Mouse (Mus musculus): ENCODE measurements around the gene AU022252. TPM values are rescaled to one million over a fixed set of nuclear protein-coding genes. Genes with fewer than 3 reads are reported as not detected.

Gene AU022252
- total and polyA plus RNA-seq, 3 experiments: 12.3 to 24.9 TPM; not detected in 1

GRCm38 (mm10) chr4:119191273-119191672 is 41.2 kb downstream of the AU022252 start:
- no peaks in the 10 kb centered on the region for H3K27me3 ChIP-seq (ENCODE audit: control insufficient read depth in 1 of 2, insufficient read depth in 2 of 2, low read length in 2 of 2)
- peak; percentile 55 for DNase-seq (ENCODE audit: low read depth, low spot score)
- TF ChIP-seq NELFE (IDR thresholded peaks at IDR 0.05; ENCODE audit: low read depth, low read length): peak; percentile 7; the same call in 1 of the 2 replicates
- TF ChIP-seq MYB (IDR thresholded peaks at IDR 0.05; ENCODE audit: low read depth, low read length): no peak
- TF ChIP-seq ZMIZ1 (IDR thresholded peaks at IDR 0.05; ENCODE audit: low read depth, low read length): no peak
- no peak for TF ChIP-seq BHLHE40 (IDR thresholded peaks at IDR 0.05; ENCODE audit: borderline replicate concordance, low read depth, low read length)
- TF ChIP-seq ZC3H11A (IDR thresholded peaks at IDR 0.05; ENCODE audit: low read depth, low read length): no peak
- 0 out of 2 replicates have a peak, but pooled peaks have one; percentile 60 for TF ChIP-seq CHD1 (IDR thresholded peaks at IDR 0.05; ENCODE audit: low read depth, low read length)
- peak; percentile 11; the same call in 1 of the 2 replicates for TF ChIP-seq ETS1 (IDR thresholded peaks at IDR 0.05; ENCODE audit: low read depth, low read length)
- no peak for TF ChIP-seq MEF2A (IDR thresholded peaks at IDR 0.05; ENCODE audit: extremely low read depth, insufficient replicate concordance, low read depth, low read length, poor library complexity, severe bottlenecking)
- TF ChIP-seq ZKSCAN1 (IDR thresholded peaks at IDR 0.05; ENCODE audit: low read depth, low read length): no peak
- no peaks in the 10 kb centered on the region for H3K9me3 ChIP-seq (replicated peaks; ENCODE audit: insufficient read depth, low read length)
- H3K36me3 ChIP-seq (ENCODE audit: control insufficient read depth in 1 of 2, insufficient read depth in 2 of 2, low read length in 2 of 2): peaks cover 0 to 61% of the 10 kb centered on the region in 2 experiments; a peak in 2 of 4 replicates
- H3K4me1 ChIP-seq (ENCODE audit: control insufficient read depth in 1 of 2, insufficient read depth in 2 of 2, low read length in 2 of 2): peaks cover 21 to 53% of the 10 kb centered on the region in 2 experiments
- H3K27ac ChIP-seq (ENCODE audit: control insufficient read depth, low read depth, low read length): peak overlapping the region; percentile 100
- peak overlapping the region; percentile 18 to 30; a peak in 3 of 4 replicates for H3K4me3 ChIP-seq (ENCODE audit: control insufficient read depth in 1 of 2, insufficient read depth in 1 of 2, low read depth in 2 of 2, low read length in 2 of 2)
- peak overlapping the region; percentile 79 for H3K9ac ChIP-seq (ENCODE audit: control insufficient read depth, low read depth, low read length, poor library complexity, severe bottlenecking)
- H3K79me2 ChIP-seq (ENCODE audit: control insufficient read depth, insufficient read depth, low read length, poor library complexity): peaks cover 37% of the 10 kb centered on the region

GRCm38 (mm10) chr4:119190618-119191017 is 41.9 kb downstream of the AU022252 start:
- Histone ChIP-seq H3K27me3 (ENCODE audit: control insufficient read depth in 1 of 2, insufficient read depth in 2 of 2, low read length in 2 of 2) (no peaks in the 10 kb centered on the region), H3K27ac (ENCODE audit: control insufficient read depth, low read depth, low read length) (peak overlapping the region; percentile 100), H3K79me2 (ENCODE audit: control insufficient read depth, insufficient read depth, low read length, poor library complexity) (peaks cover 43% of the 10 kb centered on the region), H3K36me3 (ENCODE audit: control insufficient read depth in 1 of 2, insufficient read depth in 2 of 2, low read length in 2 of 2) (peaks cover 0 to 63% of the 10 kb centered on the region in 2 experiments; a peak in 2 of 4 replicates), H3K9ac (ENCODE audit: control insufficient read depth, low read depth, low read length, poor library complexity, severe bottlenecking) (peak overlapping the region; percentile 98), H3K9me3 (replicated peaks; ENCODE audit: insufficient read depth, low read length) (no peaks in the 10 kb centered on the region), H3K4me1 (ENCODE audit: control insufficient read depth in 1 of 2, insufficient read depth in 2 of 2, low read length in 2 of 2) (peaks cover 21 to 52% of the 10 kb centered on the region in 2 experiments), H3K4me3 (ENCODE audit: control insufficient read depth in 1 of 2, insufficient read depth in 1 of 2, low read depth in 2 of 2, low read length in 2 of 2) (peak overlapping the region; percentile 74 to 96)
- peak; percentile 94 for DNase-seq (ENCODE audit: low read depth, low spot score)
- TF ChIP-seq MAX (IDR thresholded peaks at IDR 0.05; ENCODE audit: low read length) (peak; percentile 81), SMC3 (IDR thresholded peaks at IDR 0.05; ENCODE audit: low read depth, low read length) (no peak), NELFE (IDR thresholded peaks at IDR 0.05; ENCODE audit: low read depth, low read length) (0 out of 2 replicates have a peak, but pooled peaks have one; percentile 40), JUND (IDR thresholded peaks at IDR 0.05; ENCODE audit: low read depth, low read length) (no peak), TAL1 (IDR thresholded peaks at IDR 0.05; ENCODE audit: low read length) (peak; percentile 86), USF1 (IDR thresholded peaks at IDR 0.05; ENCODE audit: low read depth, low read length) (no peak), USF2 (IDR thresholded peaks at IDR 0.05; ENCODE audit: borderline replicate concordance in 1 of 2, insufficient read depth in 1 of 2, low read depth in 1 of 2, low read length in 2 of 2) (no peak), RCOR1 (IDR thresholded peaks at IDR 0.05; ENCODE audit: low read depth, low read length) (peak; percentile 66), ZKSCAN1 (IDR thresholded peaks at IDR 0.05; ENCODE audit: low read depth, low read length) (no peak), MAZ (IDR thresholded peaks at IDR 0.05; ENCODE audit: low read depth, low read length) (peak; percentile 50; the same call in 1 of the 2 replicates), CHD1 (IDR thresholded peaks at IDR 0.05; ENCODE audit: low read depth, low read length) (no peak), ZNF384 (IDR thresholded peaks at IDR 0.05; ENCODE audit: low read depth, low read length) (no peak), GATA1 (IDR thresholded peaks at IDR 0.05; ENCODE audit: low read depth, low read length) (peak; percentile 94), MEF2A (IDR thresholded peaks at IDR 0.05; ENCODE audit: extremely low read depth, insufficient replicate concordance, low read depth, low read length, poor library complexity, severe bottlenecking) (no peak), POLR2A (IDR thresholded peaks at IDR 0.05; ENCODE audit: control insufficient read depth in 1 of 2, insufficient read depth in 1 of 2, low read depth in 1 of 2, low read length in 2 of 2, poor library complexity in 1 of 2) (peak; percentile 29 to 68; a peak in 2 of 4 replicates), TCF12 (IDR thresholded peaks at IDR 0.05; ENCODE audit: low read depth, low read length) (peak; percentile 93), KAT2A (conservative IDR thresholded peaks at IDR 0.05; ENCODE audit: low read depth, low read length) (no peak), POLR2AphosphoS2 (IDR thresholded peaks at IDR 0.05; ENCODE audit: low read length) (no peak; the same call in 1 of the 2 replicates), ZMIZ1 (IDR thresholded peaks at IDR 0.05; ENCODE audit: low read depth, low read length) (peak; percentile 47; the same call in 1 of the 2 replicates), RAD21 (IDR thresholded peaks at IDR 0.05; ENCODE audit: low read depth, low read length) (no peak), TBP (IDR thresholded peaks at IDR 0.05; ENCODE audit: low read depth, low read length) (peak; percentile 86), NRF1 (IDR thresholded peaks at IDR 0.05; ENCODE audit: insufficient read depth, low read depth, low read length, poor library complexity, severe bottlenecking) (no peak), ETS1 (IDR thresholded peaks at IDR 0.05; ENCODE audit: low read depth, low read length) (peak; percentile 82), MYC (IDR thresholded peaks at IDR 0.05; ENCODE audit: low read depth, low read length) (peak; percentile 94), E2F4 (IDR thresholded peaks at IDR 0.05; ENCODE audit: borderline replicate concordance, low read depth, low read length) (no peak), MXI1 (IDR thresholded peaks at IDR 0.05; ENCODE audit: low read depth, low read length) (peak; percentile 92), CTCF (IDR thresholded peaks at IDR 0.05 in 2 of 3, conservative IDR thresholded peaks at IDR 0.05 in 1 of 3; ENCODE audit: control insufficient read depth in 1 of 3, insufficient read depth in 1 of 3, low read depth in 2 of 3, low read length in 3 of 3, poor library complexity in 1 of 3, severe bottlenecking in 1 of 3) (no peak)

Data from MEL (cell line).